Mouse (Mus musculus) gastrocnemius, postnatal 4 days (tissue): ENCODE data around the gene Esr1. TPM values are rescaled to one million over a fixed set of nuclear protein-coding genes. Genes with fewer than 3 reads are reported as not detected.
A peak's percentile ranks its signal among the peaks of the same experiment; 100 is the strongest.
"Not testable (repeated sequence)": the region's sequence is repeated elsewhere in the genome, so short reads cannot be mapped to it uniquely, and the experiment has no call there.

Experiments
- DNase-seq, 2 experiments: peaks; one replicate each; pipeline ENCODE4 v3.0.0; 2021 to 2022; ENCODE audit warnings: low spot score in 2 of 2, mixed read lengths in 2 of 2
- total RNA-seq, 2 experiments: library from RNA; stranded (reverse); gene quantifications; 2 replicates each; pipeline ENCODE4 v1.2.3; 2021

The Esr1 gene
- total RNA-seq, 2 experiments from 2014 or later, result 25.3 to 32.6 TPM

DNA sequence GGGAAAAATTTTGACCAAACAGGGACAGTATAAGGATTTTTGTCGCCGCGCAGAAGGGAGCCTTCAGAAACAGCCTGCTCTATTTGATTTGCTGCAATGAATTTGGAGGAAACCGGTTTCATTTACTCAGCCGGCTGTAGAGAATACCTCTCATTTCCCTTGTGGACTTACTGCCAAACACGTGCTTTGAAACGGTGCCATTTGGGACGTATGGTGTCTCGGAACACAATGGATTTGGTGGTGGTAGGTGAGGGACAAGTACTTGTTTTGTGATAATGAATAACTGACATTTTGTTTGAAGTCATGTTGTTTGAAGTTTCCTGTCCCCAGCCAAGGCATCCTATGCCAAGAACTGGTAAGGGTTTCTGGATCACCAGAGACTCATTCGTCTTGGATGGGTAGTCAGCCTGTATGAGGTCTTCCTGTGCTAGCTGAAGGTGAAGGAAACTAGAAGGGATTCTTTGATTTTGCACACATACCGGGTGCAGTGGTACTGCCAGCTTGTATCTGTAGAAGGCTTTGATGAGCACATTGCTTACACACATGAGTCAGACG is 72.4 kb downstream of the Esr1 start:
- no peak for DNase-seq

DNA sequence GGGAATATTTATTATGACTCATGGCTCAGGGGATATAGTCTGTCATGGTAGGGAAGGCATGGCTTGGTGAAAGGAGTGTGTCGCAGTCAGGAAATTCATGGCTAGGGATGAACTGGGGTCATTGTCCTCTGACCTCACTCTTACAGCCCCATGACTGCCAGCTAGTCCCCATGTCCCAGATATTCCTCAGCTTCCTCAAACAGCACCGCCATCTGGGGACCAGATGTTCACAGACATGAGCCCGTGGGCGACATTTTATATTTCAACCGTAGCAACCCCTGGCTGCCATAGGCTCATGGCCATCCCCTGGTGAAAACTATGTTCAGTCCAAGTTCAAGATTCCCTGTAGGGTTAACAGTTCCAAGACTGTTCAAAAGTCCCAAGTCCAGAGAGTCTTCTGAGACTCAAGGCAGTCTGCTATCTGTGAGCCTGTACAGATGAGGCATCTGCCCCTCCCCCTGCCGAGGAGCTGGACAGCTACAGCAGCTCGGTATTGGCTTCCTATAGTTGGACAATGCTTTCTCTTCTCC is 83.0 kb downstream of the Esr1 start:
- DNase-seq, result no peak

DNA sequence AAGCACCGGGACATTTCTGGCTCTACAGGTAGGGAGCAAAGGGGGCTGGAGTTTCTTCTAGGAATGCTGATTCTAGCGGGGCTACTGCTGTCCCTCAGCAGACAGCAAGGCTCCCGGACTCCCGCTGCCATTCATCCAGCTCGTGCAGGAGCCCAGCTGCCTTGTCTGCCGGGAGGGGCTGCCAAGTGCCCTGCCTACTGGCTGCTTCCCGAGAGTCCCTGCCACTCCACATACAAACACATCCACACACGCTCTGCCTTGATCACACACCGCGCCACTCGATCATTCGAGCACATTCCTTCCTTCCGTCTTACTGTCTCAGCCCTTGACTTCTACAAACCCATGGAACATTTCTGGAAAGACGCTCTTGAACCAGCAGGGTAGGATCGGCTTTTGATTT is 98.5 kb downstream of the Esr1 start:
- peak in 1 of 2 experiments; percentile 58 for DNase-seq

DNA sequence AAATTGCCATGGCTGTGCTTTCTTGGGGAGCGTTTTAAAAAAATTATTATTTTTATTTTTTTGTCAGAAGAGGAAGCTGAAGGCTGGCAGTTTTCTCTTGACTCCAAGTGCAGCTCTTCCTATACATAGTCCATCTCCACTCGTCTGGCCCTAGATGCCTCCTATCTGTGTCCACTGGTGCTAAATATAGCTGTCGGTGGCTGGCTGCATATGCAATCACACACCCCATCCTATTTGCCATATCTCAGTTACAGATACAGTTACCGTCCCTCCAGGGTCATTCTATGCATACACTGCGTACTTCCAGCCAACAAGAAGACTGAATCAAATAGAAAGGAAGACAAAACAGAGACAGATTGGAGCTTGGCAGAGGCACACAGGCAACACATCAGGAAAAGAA is 100.0 kb downstream of the Esr1 start:
- no peak for DNase-seq

DNA sequence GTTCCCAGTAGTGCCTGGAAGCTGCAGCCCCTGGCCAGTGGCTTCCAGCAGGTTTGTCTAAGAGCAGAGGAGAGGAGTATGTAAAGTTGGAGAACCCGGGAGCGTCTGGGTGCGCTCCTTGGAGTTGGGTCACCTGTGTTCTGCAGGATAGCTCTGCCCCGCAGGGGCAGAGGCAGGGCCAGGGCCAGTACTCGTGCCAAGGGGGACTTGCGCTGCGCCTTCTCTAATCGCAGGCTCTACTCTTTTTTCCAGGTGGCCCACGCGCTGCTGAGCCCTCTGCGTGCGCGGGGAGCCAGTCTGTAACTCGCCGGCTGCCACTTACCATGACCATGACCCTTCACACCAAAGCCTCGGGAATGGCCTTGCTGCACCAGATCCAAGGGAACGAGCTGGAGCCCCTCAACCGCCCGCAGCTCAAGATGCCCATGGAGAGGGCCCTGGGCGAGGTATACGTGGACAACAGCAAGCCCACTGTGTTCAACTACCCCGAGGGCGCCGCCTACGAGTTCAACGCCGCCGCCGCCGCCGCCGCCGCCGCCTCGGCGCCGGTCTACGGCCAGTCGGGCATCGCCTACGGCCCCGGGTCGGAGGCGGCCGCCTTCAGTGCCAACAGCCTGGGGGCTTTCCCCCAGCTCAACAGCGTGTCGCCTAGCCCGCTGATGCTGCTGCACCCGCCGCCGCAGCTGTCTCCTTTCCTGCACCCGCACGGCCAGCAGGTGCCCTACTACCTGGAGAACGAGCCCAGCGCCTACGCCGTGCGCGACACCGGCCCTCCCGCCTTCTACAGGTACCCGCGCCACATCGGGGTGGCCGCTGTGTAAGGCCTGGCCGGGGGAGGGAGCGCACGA is 100.9 kb downstream of the Esr1 start:
- no peak for DNase-seq

DNA sequence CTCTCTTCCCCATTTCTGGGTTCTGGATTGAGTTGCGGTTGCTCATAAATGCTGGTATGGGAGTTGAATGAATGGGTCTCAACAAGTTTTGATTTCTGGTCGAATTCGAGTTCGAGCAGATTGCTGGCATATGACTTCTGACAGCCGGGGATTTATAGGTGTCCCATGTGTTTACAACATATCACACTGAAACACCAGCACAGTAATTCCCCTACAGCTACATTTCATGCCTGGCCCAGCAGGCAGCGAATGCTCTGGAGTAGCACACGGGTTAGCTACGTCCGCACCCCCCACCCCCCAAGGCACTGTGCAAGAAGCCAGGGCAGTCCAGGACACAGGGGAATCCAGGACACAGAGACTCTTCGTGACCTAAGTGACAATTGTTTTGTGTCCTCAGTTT is 102.0 kb downstream of the Esr1 start:
- DNase-seq, result no peak

DNA sequence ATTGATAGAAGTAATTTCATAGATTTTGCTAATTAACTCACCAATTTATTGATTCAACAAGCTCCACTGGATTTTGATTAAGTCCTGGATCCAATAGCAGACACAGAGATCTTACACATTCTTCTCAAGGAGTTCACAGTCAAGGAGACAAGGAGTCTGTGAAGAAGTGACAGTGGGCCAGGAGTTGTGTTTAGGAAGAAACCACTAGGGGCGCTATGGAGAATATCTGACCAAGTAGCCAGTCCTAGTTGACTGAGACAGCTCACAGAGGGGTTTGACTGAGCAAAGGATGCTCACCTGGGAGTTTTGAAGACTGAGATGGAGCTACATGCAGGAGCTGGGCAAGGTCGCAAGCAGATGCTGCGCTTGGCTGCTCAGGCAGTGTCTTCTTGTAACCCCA is 113.5 kb downstream of the Esr1 start:
- DNase-seq, result no peak

DNA sequence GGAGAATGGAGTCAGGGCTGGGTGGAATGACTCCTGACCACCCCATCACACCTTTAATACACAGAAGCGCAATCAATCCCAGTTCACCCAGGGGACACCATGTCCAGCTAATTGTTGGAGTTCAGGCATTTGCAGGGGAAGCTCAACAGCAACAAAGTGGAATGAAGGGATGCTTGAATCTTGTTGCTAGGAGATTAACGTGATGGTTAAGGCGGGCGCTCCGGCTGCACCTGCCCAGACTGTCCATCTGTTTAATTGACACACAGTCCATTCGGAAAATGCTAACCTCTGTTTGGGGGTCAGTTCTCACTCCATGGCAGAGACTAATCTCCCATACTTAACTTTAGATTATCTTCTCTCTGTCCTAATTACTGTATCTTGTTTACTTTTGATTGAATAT is 114.7 kb downstream of the Esr1 start:
- DNase-seq, result no peak

DNA sequence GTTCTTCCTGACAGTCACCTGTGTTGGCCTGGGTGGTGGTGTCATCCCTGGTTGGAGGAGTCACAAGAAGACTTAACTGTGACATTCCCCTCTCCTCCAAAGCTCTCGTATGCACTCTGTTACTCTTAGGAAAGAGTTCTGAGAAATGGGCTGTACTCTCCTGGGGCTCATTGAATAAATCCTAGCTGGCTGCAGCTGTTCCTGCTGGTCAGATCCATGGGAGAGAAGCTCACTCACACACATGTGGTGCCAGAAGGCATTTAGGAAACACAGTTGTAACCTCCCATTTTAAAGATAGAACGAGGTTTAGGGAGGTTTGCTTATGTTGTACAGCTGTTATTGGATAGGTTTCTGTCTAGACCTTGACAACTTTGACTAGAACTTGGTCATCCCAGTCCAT is 120.9 kb downstream of the Esr1 start:
- DNase-seq, result peak in 1 of 2 experiments; percentile 29

DNA sequence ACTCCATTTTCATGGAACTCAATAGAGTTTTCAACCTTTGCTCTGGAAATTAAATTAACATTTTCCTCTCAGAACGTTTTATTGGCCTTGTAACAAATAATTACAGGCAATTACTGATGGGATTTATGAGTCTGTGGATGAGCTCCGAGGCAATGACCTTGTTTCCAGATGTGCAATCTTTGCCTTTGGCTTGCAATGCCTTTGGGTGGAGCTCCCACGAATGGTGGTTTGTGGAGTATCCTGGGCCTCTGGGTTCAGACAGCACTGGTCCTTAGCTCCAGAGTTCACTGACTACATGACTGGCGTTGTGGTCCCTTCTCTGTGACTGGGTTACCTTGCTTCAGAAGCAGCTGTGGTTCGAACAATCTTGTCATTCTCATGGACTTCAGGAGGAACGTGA is 122.6 kb downstream of the Esr1 start:
- DNase-seq, result no peak

DNA sequence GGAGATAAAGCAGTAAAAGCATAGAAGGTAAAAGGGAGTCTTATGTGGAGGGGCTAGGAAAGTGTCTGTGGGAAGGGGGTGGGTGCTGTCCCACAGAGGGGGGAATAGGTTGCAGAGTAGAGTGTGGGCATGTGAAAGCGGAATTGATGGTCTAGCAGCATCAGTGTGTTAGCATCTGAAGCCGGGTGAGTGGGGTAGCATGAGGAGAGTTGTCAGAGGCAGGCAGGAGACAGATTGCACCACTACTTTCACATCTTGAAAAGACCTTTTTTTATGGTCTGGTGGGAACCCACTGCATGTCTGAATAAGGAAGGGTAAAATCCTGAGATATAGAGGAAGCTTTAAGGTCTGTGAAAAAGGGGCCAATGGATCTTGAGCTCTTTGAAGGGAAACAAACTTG is 123.5 kb downstream of the Esr1 start:
- DNase-seq, result no peak

DNA sequence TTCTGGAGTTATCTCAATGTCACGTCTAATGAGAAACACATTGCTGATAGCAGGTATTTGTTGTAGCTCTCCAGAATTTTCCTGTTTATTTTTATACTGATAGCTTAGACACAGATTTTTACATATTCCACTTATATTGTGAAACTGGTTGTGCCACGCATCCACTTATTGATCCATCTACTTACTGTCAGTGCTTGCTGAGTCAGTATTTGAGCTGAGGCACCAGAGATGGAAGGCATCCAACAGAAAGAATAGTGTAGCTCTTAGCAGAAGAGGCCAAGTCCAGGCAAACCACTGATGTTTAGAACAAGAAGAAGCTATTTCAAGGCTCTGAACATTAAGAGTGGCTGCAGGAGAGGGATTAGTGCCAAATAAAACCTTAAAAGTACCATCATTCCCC is 126.9 kb downstream of the Esr1 start:
- no peak for DNase-seq

DNA sequence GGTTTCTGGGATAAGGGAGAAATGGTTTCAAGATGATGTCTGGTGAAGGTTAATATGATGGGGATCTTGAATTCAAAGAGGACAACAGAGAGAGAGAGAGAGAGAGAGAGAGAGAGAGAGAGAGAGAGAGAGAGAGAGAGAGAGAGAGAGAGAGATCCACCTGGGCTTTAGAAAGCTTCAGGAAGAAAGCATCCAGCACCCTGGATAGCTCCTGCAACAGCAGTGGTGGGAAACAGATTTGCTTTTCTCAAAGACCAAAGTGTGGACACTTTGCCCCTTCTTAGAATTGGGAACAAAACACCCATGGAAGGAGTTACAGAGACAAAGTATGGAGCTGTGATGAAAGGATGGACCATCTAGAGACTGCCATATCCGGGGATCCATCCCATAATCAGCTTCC is 139.7 kb downstream of the Esr1 start:
- DNase-seq, result not testable (repeated sequence)

DNA sequence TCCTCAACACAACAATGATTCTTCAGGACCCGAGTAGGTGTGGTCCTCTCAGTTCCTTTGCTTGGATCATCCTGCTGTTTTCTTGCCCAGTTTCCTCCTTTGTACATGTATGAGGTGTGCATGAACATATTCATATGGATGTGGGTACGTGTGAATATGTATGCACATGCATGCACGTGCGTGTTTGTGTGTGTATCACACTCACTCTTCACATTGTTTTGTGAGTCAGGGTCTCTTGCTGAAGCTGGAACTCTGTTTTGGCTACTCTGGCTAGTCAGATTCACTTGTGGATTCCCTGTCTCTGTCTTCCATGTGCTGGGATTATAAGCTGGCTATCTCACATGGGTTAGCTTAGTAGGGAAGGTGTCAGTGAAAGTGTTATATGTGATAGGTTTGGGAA is 141.6 kb downstream of the Esr1 start:
- no peak for DNase-seq

DNA sequence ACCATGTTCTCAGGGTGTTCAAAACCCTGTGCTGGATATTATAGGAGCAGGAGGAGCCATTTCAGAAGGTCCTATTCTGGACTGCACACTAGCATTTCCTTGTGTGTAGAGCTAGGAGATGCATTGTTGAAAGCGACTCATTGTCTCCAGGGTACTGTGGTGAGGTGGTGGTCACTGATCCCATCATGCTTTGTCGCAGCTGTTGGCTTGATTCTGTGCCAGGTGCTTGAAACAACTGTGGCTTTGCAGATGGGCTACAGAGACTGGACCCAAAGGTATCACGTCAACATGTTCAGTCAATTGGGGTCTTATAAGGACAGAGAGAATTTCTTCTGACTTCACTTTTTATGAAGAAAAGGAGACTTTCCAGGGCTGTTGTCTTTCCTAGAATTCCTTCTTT is 164.1 kb downstream of the Esr1 start:
- peak; percentile 26 to 71 for DNase-seq

DNA sequence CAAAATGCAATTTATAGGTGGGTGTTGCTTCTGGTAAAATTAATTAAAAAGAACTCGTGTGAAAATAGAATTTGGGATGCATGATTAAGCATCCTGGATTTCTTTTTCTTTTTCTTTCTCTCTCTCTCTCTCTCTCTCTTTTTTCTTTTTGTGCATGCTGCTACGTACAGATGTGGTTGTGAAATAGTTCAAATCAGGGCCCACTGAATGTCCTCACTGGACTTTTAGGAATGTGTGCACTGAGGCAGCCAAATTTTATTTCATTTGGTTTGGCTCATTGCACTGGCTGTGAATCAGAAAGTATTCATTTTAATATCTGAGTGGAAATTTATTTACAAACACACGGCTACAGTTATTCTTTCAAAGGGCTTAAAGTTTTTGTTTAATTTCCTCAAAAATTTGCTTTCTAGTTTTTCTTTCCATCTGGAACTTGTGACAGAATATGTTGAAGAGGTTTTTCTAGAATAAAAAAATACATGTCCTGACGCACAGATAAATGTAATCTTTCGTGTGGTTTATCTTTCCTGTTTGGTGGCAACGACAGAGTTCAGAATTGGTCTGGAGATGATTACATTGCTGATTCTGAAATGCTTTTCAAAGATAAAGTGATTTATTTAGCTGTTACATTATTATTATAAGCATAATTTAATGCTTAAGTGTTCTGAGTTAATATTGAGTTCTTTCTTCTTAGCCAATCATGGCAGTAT is 164.8 kb downstream of the Esr1 start:
- no peak for DNase-seq

DNA sequence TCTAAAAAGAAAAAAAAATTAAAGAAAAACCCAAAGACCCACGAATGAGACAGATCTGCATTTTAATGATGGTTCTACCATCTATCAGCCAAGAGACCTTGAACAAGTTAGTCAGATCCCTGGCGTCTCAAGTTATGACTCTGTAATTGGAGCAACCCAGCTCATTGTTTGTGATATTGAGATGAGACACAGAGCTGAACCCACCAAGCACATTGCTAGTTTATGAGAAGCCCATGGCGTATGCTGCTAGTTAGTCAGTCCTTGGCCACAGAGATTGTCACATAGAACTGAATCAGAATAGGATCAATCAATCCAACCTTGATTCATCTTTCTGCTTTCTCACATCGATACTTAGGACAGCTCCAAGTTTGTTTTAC is 165.3 kb downstream of the Esr1 start:
- no peak for DNase-seq

DNA sequence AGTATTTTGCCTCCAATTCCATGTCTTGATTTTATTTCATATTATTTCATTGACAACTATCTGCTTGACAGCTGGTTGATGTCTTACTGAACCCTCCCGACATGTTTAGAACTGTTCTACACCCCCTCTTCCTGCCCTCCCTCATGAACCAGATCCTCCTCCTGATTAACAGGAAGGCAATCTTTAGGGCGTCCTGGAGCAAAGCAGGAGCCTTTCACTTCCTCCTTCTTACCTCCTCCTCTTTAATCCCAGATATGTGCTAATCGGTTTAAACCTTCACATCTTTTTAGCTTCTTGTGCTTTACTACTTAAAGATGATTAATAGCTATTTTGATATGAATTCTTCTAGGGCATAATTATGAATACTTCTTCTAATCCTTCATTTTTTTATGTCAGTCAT is 166.6 kb downstream of the Esr1 start:
- DNase-seq, result no peak

DNA sequence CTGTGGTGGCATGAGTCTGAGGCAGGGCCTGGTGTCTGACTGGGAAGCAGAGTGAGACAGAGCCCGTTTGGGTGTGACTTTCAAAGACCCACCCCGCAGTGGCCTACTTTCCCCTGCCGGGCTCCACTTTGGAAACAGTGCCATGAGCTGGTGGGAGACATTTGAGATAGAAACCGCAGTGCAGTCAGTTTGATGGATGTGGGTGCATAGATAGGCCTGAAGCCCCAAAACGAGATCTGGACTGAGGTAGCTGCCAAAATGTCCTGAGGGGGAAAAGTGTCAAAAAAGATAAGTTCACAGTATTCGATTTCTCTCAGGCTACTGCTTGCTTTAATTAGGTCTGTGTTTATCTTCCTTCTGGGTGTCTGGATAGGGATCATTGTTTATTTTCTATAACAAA is 169.5 kb downstream of the Esr1 start:
- DNase-seq, result no peak

DNA sequence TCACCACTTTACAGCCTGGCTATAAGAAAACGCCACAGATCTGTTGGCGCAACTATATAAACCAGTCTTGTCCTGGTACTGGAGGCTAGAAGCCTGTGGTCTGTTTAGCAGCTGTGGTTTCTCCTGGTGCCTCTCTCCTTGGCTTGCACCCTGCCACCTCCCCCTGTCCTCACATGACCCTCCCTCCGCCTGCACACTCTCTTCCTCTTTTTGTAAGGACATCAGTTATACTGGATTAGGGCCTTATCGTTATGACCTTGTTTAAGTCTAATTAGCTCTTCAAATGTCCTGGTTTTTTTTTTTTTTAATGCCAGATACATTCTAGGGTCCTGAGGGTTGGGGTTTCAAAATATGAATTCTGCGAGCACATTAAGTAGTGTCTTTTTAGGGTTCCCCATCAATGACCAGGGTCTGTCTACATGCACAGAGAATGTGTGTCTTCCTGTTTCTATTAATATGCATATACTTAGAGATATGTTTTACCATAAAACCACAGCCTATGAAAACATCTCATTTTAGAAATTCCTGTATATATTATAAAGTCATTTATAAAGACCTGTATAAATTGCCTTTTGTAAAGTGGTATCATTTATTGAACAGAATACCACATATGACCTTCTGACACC is 175.7 kb downstream of the Esr1 start:
- DNase-seq, result no peak

DNA sequence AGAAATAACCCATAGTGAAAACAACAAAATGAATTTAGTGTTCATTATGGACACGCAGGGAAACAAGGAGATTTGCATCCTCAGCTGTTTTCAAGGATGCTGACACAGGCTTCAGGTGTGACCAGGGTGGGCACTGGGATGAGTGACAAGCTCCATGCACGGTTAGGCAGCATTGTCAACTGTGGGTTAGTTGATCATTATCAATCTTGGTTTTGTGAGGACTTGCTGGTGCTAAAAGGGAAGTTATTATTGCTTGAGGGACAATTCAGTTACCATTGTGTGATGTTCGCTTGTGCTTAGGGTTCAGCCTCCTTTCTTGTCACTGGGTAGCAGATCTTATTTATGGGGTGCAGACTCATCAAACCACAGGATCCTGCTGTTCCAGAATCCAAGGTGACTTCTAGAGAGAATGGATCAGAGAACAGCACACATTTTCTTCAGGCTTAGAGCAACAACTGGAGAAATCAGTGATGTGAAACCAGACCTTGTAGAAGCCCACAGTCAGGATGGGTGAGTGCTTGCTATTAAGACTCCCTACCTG is 186.9 kb downstream of the Esr1 start:
- no peak for DNase-seq

DNA sequence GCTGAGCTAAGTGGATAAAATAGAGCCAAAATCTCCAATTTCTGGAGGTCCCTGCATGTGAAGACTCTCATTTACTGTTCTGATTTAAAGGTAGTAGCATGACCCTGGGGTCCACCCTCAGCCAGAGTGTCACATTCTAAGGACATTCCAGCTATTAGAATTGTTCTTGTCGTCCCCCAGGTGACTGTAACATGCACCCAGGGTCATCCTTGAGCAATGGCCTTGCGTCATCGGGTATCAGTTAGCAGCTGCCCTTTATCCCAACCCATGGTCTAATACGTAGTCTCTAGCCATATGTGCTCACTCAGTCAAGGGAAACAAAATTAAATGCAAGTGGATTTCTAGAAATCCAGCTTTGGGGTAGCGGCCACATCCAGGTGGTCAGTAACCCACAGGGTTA is 213.0 kb downstream of the Esr1 start:
- no peak for DNase-seq
